Mouse (Mus musculus) c-Kit-positive CD71-negative TER-119-negative erythroid progenitor cells, embryonic 14.5 days (primary cell): ENCODE results near the gene Trmo.

Experiments
- DNase-seq: peaks from one replicate; pipeline ENCODE4 v3.0.0-alpha.2; 2013; ENCODE audit warnings: low read depth

Gene Trmo

DNA sequence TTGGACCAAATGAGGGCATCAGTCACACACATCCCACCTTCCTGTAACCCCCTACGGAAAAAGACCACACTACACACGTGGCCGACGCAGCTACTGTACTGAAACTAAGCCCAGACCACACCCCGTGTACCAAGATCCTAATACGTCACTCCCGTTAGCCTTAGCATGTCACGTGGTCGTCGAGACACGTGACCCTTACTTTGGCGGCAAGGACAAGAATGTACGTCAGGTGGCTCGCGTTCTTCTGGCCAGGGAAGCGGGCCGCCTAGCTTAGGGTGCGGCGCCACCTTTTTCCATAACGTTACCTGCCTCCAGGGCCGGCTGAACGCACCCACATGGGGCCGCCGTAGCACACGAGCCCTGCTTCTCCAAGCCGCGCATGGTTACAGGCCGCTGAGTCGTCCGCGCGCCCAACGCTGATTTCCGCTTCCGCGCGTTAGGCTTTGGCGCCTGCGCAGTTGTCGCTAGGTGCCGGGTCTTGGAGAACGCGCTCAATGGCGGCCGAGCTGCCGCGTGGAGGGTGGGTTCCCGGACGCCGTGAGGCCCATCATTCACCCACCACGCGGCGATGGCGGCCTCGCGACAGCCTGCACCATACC, at the start of gene Trmo:
Gene Trmo (minus strand): TSS at position 425 of the 599 bp plus-strand sequence.
- peak; percentile 92 for DNase-seq

GRCm38 (mm10) chr4:46432339-46433036, 43.3 kb upstream of the Trmo start:
- DNase-seq = no peak

DNA sequence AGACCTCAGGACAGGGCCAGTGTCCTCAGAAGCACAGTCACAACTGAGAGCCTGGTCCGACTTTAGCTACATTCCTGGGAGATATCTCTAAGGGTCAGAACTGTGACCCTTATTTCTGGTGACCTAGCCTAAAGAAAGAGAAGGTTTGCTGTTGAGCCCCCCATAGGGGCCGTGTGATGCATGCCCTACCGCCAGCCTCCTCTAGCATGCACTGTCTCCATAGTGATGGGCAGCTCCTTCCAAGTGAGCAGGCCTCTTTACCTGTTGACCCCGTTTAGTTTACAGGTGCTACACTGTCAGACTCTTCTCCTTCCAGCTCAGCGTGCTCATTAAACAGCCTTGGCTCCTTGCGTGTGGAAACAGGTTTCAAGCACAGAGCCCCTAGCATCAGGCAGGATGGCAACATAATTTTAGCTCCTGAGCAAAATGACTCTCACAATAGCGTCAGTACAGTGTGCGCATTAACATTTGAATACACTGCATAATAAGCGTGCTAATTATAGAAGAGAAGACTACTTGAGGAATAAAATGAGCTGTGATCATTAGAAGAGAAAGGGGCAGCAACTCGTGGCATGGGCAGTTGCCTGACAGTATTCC, 39.8 kb upstream of the Trmo start:
- DNase-seq = no peak

DNA sequence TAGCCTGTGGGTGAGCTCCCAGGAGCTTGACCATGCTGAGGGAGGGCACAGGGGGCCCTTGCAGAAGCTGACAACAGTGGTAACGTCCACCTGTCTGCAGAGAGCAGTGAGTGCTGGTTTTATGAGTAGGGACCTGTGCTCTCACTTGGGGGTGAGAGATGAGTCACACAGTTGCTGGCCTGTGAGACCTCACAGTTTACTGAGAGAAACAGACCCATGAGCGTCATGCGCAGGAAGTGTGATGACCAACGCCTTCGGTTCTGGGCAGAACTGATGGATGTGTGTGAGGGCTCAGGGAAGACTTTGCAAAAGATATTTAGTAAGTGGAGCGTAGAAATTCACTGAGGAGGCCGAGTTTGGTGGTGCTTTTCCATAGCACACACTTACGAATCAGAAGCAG, 33.4 kb upstream of the Trmo start:
- no peak for DNase-seq

GRCm38 (mm10) chr4:46418851-46419250, 29.6 kb upstream of the Trmo start:
- no peak for DNase-seq

- no peak for DNase-seq
Observed at GRCm38 (mm10) chr4:46417491-46417890, 28.3 kb upstream of the Trmo start.

- no peak for DNase-seq
Observed at GRCm38 (mm10) chr4:46413406-46413805, 24.2 kb upstream of the Trmo start, which contains the start of gene Hemgn. Gene Hemgn, minus strand, starts transcription at chr4:46413506.

- no peak for DNase-seq
Observed at GRCm38 (mm10) chr4:46412113-46412512, 22.9 kb upstream of the Trmo start.

DNA sequence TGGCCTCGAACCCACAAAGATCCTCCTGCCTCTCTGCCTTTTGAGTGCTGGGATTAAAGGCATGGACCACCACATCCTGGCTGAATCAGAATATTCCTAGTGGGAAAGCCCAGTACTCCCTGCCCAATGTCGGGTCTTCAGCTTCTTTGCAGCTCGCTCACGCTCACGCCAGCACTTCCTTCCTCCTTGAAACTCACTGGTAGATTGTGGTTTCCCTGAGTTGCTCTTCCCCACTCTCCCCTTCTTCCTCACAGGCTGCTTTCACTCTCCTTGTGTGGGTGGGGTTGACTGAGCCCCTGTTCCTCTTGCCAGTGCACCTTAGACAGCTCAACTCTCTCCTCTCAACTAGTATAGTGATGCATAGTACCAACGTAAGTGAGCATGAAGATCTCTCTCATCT, 22.3 kb upstream of the Trmo start:
- no peak for DNase-seq

GRCm38 (mm10) chr4:46410677-46411076, 21.4 kb upstream of the Trmo start:
- DNase-seq = no peak

DNA sequence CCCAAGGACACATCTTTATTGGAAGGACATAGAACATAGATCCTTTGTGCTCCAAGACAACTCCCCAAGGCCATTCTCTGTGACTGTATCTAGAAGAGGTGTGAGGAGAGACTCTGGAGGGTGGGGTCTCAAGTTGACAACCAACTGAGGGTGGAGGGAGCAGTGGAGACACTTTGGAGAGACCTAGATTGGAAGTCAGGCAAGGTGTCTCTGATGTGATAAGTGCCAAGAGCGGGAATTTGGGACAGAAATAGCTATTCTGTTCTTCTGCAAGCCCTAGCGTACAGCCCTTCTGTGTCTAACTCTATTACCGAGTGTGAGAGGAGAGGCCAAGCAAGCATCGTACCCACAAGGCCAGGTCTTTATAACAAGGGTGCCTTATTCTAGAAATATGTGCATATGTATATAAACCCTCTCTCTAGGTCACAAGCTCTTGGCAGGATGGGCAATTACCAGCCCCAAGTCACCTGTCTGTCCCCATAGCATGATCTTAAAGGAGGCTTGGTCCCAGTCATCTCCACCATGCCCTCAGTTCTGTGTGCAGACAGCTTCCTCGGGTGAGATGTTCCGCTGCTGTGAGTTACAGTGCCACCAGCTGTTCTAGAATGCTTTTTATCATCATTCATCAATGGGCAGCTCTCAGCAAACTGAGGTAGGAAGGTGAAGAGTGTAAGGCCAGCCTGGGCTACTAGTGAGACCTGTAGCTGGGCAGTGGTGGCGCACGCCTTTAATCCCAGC, 17.9 kb upstream of the Trmo start:
- no peak for DNase-seq

GRCm38 (mm10) chr4:46404042-46404795, 15.0 kb upstream of the Trmo start:
- DNase-seq = peak; percentile 53

GRCm38 (mm10) chr4:46398839-46399238, 9.6 kb upstream of the Trmo start:
- DNase-seq = no peak

DNA sequence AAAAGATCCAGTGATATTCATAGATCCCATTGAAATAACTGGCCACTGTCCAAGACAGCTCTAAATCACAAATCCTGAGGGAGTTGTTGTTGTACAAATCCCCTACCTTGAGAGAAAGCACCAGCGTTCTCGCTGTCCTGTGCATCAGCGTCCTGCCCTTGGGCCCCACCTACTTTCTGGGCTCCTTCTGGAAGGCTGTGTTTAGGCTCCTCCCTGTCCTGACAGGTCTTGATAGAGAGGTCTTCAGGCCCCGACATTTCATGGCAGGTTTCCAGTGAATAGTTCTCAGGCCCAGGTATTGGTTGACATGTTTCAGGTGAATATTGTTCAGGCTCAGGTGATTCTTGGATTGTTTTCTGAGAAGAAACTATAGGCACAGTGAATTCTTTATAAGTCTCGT, 6.5 kb upstream of the Trmo start:
- no peak for DNase-seq

- DNase-seq = no peak
Observed at GRCm38 (mm10) chr4:46394388-46394787, 5.2 kb upstream of the Trmo start.

DNA sequence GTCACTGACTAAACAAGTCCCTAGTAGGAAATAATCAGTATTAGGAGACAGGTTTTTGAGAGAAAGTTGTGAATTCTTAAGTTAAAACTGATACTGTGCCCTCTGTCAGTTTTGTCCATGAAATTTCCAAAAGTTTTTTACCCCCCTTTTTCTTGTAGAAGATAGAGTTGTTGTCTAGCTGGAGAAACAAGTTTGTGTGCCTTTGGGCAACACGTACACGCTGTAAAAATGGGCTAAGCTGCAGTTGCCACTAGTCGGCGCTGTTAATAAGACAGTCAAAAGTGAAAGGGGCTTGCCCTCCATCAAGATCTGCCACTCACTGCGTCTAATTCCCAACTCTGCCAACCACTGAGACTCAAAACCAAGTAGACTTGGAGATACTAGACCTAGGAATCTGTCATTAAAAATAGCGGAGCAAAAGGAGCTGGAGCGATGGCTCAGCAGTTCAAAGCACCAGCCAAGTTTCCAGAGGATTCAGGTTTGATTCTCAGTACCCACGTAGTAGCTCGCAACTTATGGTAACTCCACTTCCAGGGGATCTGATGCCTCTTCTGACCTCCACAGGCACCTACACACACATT, 1.2 kb upstream of the Trmo start:
- DNase-seq = peak; percentile 97

- no peak for DNase-seq
Observed at GRCm38 (mm10) chr4:46389612-46390341, 540 bp upstream of the Trmo start.

DNA sequence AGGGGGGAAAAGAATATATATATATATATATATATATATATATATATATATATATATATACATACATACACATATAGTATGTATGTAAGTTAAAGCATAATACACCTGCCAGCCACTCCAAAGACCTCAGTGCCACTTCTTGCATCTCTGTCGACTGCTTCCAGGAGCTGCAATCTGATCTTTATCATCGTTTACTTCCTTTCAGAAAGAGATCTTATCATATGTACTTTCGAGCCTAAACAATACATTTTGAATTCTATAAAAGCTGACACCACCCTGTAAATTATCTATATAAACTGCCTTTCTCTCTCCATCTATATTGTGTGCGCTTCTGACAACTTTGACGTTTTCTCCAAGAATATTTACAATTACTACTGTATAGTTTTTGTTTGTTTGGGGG, 681 bp downstream of the Trmo start:
- no peak for DNase-seq

DNA sequence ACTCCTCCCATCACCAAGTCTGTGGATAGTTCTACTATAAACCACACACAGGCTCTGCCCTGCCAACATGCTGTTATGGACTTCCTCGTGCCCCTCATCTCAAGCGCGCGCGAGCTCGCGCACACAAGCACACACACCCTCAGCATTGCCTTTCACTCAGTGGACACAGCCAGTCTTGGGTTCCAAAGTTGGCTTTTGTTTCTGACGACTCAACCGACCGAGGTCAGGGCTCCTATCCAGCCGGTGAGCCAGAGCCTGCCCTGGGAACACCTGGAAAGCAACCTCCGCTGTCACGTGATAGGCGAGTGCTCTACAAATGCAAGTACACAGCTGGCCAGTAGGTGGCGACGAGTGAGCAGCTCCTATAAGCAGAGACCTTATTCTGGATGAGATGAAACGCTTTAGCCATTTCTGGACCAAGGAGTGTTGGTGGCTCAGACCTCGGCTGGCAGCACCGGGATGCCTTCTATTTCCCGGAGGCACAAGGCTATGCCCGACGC, 14.3 kb downstream of the Trmo start:
- DNase-seq = peak; percentile 70

GRCm38 (mm10) chr4:46374455-46374854, 14.8 kb downstream of the Trmo start:
- DNase-seq = no peak

DNA sequence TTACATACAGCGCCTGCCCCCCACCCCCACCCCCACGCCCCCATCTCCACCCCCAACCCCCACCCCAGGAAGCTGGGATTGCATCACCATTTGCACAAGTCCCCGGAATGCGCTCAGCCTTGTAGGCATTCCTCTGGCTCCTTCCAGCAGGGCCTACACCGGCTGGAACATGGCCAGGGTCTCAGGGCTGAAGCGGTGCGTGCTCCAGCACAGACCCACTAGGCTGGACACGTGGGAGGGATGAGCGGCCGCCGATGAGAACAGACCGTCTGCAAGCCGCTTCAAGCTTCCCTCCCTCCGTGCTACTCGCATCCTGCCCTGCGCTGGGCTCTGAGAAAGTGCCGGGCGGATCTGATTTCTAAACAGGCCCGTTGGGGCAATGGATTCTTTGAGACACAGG, 18.2 kb downstream of the Trmo start:
- no peak for DNase-seq
